Mouse (Mus musculus): ENCODE data around the gene Gsto2.

Gsto2 gene

GRCm38 (mm10) chr19:47857957-47858942 is 7.1 kb upstream of the Gsto2 start:
- DNase-seq (ENCODE audit: low read depth in 2 of 2, low spot score in 2 of 2) = no peak

DNA sequence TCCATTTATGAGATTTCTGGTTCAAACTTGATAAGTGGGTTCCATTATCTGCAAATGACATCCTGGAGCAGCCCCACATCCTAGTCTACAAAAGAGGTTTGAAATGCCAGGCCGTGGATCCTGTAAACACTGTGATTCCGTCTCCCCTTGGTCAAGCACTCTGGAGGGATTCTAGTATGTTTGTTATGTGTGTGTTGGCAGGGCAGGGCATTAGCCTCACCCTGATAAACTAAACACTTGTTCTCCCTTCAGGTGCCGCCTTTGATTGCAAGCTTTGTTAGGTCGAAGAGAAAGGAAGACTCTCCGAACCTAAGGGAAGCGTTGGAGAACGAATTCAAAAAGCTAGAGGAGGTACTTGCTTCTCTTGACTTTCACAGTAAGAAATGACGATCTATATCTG is 6.2 kb upstream of the Gsto2 start:
- DNase-seq (ENCODE audit: low read depth in 2 of 2, low spot score in 2 of 2) = no peak

GRCm38 (mm10) chr19:47862581-47862980 is 2.8 kb upstream of the Gsto2 start:
- DNase-seq (ENCODE audit: low read depth in 2 of 2, low spot score in 2 of 2) = no peak

GRCm38 (mm10) chr19:47864051-47864450 is 1.3 kb upstream of the Gsto2 start:
- no peak for DNase-seq (ENCODE audit: low read depth in 2 of 2, low spot score in 2 of 2)

DNA sequence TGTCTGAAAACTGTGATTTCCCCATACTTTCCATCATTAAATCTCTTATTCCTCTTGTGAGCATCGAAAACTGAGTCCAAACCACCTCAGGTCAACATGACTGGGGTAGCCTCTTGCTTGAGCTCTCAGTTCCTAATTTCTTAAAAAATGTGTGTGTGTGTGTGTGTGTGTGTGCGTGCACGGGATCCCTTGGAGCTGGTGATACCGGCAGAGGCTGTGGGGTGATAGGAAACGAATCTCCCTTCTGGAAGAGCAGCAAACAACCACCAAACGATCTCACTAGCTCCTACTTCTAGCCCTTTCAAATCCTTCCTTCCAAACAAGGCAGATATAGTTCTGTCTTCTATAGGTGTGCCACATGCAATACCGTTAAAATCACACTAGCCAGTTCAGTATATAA is 613 bp upstream of the Gsto2 start:
- no peak for DNase-seq (ENCODE audit: low read depth in 2 of 2, low spot score in 2 of 2)

DNA sequence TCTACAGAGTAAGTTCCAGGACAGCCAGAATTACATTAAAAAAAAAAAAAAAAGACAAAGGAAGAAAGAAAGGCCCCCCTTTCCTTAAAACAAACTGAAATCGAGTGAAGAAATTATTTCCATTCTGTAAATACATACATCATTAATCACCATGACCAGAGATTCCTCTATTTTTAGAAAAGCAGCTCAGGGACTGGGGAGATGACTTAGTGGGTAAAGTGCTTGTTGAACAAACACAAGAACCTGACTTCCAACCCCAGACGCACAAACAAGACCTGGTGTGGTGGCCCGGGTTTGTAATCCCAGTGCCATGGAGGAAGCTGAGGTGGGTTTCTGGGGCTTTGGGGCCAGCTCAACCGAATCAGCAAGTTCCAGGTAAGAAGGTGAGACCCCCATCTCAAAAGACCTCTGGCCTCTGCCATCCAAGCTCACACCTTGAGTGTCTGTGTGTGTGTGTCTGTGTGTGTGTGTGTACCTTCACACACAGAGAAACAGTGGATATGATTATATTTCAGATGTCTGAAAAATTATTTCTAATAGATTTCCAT is 2.4 kb downstream of the Gsto2 start:
- DNase-seq (ENCODE audit: low read depth in 2 of 2, low spot score in 2 of 2) = no peak

DNA sequence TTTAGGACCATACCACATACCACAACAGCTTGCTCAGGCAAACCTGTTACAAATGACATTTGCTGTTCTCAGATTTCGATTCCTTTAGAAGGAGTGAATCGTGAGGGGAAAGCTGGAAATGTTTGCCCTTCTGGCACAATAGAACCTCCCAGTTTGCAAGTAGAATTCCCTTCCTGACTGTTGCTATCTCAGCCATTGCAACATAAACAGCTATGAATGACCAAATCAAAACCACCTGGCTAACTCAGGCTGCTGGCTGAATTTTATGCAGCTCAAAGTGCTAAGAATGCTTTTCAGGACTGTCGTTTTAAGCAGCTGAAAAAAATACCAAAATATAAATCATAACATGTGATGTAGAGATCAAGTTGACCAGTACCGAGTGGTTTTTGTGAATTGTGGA is 3.6 kb downstream of the Gsto2 start:
- DNase-seq (ENCODE audit: low read depth in 2 of 2, low spot score in 2 of 2) = no peak

DNA sequence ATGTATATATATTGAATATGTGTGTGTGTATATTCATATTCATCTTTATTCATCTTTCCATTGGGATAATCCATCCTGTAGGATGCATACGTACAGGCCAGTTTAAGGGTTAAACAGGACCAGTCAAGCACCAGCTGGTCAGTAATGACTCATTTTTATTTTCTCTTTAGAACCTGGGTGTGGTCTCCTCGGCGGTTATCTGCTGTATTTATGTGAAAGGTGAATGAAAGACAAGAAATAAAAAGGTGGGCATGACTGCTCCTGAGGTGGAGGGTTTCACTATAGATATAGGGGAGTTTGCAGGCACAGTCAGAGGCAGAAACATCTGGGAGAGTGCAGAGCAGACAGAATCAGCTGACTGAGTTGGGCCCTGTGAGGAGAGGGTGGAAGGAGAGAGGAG is 4.2 kb downstream of the Gsto2 start:
- no peak for DNase-seq (ENCODE audit: low read depth in 2 of 2, low spot score in 2 of 2)

- DNase-seq (ENCODE audit: low read depth in 2 of 2, low spot score in 2 of 2) = no peak
Measured at GRCm38 (mm10) chr19:47870102-47870666, 4.8 kb downstream of the Gsto2 start.

DNA sequence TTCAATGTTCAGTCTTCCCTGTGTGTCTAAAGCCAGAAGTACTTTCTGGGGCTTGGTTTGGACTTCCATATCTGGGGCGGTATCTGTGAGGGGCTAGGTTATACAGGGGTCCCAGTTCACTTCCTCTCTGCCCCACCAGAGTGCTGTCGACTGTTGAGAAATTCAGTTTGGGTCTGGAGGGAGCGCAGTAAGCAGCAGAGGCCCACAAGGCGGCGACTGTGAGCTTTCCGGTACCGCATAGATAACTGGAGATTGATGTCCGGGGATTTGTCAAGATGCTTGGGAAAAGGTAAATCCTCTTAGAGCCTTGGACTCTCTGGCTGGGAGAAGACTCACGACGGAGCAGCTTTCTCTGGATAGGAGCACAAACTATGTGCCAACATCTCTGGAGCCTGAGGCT is 6.2 kb downstream of the Gsto2 start:
- no peak for DNase-seq (ENCODE audit: low read depth in 2 of 2, low spot score in 2 of 2)

DNA sequence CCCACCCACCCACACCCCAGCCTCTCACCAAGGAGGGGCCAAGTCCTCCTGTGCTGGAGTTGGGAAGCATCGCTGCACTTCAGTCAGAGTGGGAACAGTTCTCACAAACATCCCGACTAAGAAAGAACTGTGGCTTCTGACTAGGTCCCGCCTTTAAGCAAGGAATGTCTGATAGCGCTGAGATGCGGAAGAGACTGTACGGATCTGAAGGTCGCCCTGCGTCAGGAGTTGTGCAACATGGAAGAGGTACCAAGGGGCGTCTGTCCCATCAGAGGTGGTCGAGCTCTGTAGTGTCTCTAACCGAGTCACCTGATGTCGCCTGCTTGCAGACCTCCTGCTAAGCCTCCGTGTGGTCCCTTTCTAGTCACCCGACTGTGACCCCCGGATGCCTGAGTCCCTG is 10.9 kb downstream of the Gsto2 start:
- no peak for DNase-seq (ENCODE audit: low read depth in 2 of 2, low spot score in 2 of 2)

DNA sequence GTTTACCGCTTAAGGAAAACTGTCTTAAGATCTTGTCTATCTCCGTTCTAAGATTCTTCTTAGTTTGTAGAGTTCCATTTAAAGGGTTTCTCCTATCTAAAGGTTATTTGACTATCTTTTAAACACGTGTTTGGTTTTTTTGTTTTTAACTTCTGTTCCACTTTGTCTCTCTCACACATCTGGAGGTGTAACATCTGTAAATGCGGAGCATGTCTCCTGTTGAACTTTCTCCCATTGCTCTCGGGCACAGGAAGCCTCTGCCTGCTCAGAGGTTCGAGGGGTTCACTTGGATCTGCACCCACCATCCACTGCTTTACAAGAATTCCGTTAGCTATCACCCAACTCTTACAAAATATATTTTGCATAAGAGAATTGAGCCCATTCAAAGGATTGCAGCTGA is 16.2 kb downstream of the Gsto2 start:
- no peak for DNase-seq (ENCODE audit: low read depth in 2 of 2, low spot score in 2 of 2)

DNA sequence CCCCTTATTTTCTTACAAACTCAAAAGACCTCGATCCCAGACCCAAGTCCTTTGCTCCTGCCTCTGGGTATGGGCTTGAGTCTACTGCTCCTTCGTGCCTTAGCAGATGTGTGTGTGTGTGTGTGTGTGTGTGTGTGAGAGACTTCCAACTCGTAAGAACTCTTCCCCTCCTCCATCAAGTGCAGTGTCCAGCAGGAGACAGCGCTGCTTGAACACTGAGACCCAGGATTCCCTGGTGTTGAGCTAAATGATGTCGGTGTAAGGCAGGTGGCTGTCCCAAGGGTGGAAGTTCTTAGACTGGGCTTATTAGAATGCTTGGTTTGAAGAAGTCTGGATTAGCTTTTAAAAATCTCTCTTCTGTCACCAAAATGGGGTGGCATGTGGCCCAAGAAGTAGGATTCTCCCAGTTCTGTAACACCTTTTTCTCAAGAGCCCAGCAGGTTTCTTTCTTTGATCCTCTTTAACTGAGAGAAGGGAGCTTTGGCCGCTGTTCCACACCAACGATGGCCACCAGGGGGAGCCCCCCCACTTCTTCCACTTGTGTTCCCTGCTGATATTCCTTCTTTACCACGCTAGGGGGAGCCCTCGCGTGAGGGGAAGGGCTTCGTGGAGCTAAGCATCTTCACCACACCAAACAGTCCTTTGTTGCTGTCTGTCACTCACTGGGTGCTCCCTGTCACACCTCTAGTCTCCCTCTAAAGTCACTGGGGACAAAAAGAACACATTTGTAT is 17.0 kb downstream of the Gsto2 start:
- DNase-seq (ENCODE audit: low read depth in 2 of 2, low spot score in 2 of 2) = peak; percentile 88 to 90

GRCm38 (mm10) chr19:47882882-47883254 is 17.5 kb downstream of the Gsto2 start:
- no peak for DNase-seq (ENCODE audit: low read depth in 2 of 2, low spot score in 2 of 2)

DNA sequence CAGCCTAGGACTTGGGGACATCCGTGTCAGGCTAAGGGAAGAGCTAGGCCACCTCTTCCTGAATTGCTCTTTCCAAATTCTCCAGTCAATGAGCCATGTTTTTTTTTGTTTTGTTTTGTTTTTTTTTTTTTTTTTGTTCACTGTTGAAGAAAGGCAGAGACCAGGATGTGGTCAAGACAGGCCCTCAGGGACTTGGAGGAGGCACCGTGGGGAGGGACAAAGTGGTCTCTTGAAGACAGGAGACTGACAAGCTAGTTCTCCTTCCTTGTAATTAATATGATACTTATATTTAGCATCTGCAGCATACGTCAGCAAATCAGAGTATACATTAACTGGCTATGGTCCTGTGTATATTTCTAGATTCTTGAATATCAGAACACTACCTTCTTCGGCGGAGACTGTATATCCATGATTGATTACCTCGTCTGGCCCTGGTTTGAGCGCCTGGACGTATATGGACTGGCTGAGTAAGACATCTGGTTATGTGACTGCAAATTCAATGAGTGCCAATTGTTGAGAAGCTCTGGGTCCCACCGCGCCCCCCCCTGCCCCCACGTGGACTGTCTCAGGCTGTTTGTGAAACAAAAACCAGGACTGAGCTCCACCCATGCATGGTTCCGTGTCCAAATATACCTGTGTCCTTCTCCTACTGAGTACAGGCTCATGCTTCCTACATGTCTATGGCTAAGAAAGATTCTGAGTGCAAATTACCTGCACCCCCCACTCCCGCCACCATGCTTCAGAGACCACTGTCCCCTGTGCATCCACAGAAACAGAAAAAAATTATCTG is 19.2 kb downstream of the Gsto2 start:
- DNase-seq (ENCODE audit: low read depth in 2 of 2, low spot score in 2 of 2) = no peak

DNA sequence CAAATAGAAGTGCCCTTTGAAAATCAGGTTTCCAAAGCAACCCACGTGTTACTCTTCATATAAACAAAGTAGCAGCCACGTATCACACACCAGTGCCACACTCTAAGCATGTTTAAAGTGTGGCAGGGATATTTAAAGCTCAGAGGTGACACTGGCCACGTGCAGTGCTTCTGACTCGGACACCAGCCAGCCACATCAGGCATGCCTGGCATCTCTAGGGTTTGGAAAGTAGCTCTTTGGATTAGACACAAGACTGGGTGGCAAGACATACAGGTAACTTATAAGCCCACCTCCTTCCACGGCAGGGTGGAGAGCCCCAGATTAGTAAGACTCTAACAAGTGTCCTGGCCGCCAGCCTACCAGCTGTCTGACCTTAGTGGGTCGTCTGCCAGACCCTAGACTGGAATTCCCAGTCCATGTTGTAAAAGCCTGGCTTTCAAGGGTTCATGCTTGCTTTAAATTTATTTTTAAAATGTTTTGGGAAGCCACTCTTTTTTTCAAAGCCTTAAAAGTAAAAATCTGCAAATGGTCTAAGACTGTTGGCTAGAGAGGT is 19.9 kb downstream of the Gsto2 start:
- DNase-seq (ENCODE audit: low read depth in 2 of 2, low spot score in 2 of 2) = no peak

DNA sequence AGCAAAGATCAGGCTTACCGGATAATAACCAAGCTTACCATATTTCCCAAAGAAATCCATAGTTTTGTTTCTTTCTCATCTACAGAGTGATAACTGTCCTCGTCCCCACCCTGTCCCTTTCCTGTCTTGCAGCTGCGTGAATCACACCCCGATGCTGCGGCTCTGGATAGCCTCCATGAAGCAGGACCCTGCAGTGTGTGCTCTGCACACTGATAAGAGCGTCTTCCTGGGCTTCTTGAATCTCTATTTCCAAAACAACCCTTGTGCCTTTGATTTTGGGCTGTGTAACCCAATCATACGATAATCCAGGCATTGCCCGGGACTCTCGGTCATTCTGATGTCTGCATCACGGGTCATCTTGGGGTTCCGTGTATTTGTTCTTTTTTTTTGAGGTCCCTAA is 20.6 kb downstream of the Gsto2 start:
- no peak for DNase-seq (ENCODE audit: low read depth in 2 of 2, low spot score in 2 of 2)

- DNase-seq (ENCODE audit: low read depth in 2 of 2, low spot score in 2 of 2) = no peak
Measured at GRCm38 (mm10) chr19:47886617-47887016, 21.3 kb downstream of the Gsto2 start.

DNA sequence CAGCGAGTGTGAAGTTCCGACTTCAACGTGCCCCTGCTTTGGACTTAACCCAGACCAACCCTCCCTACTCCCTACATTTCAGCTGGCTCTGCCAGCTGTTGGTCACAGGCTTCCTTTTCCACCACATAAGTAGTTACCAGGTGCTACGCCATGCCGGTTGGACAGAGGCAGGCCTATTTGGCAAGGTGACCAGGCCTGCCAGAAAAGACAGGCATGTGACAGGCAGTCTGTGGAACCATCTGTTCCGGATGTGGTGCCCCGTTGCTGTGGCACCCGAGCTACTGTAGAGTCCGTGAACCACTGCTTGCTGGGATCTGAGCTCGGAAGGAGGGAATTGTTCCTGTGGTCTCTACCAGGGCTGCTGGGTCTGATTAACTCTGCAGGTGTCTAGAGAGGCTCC is 22.1 kb downstream of the Gsto2 start:
- DNase-seq (ENCODE audit: low read depth in 2 of 2, low spot score in 2 of 2) = peak in 1 of 2 experiments; percentile 28

- peak in 1 of 2 experiments; percentile 26 for DNase-seq (ENCODE audit: low read depth in 2 of 2, low spot score in 2 of 2)
Measured at GRCm38 (mm10) chr19:47888037-47888436, 22.7 kb downstream of the Gsto2 start.

Measured in CD8-positive naive resting alpha-beta T cell, adult 2 months (primary cell).